Mouse (Mus musculus): ENCODE measurements around the gene Eogt. TPM values are rescaled to one million over a fixed set of nuclear protein-coding genes. Genes with fewer than 3 reads are reported as not detected.

The Eogt gene
- polyA plus RNA-seq, 1 experiment from 2014 or later = 22.0 TPM

- peak; percentile 23 for DNase-seq (ENCODE audit: low spot score)
- no peaks in the 10 kb centered on the region for H3K27me3 ChIP-seq (ENCODE audit: low read depth, poor library complexity, severe bottlenecking)
- H3K36me3 ChIP-seq = peaks cover 50% of the 10 kb centered on the region
- no peak overlapping the region for H3K4me3 ChIP-seq
- WGBS = 30% methylated on average over 4 of the region's 4 CpGs
- no peaks in the 10 kb centered on the region for H3K4me1 ChIP-seq
- no peak overlapping the region for H3K27ac ChIP-seq
- no peaks in the 10 kb centered on the region for H3K9me3 ChIP-seq (replicated peaks)
These were observed 17.2 kb downstream of the Eogt start for GRCm38 (mm10) chr6:97131808-97132207.

GRCm38 (mm10) chr6:97130979-97131378 is 18.0 kb downstream of the Eogt start:
- Histone ChIP-seq H3K27me3 (ENCODE audit: low read depth, poor library complexity, severe bottlenecking) (no peaks in the 10 kb centered on the region), H3K4me1 (no peaks in the 10 kb centered on the region), H3K4me3 (no peak overlapping the region), H3K36me3 (peaks cover 46% of the 10 kb centered on the region), H3K9me3 (replicated peaks) (no peaks in the 10 kb centered on the region), H3K27ac (no peak overlapping the region)
- 78% methylated on average over 5 of the region's 5 CpGs for WGBS
- peak; percentile 29 for DNase-seq (ENCODE audit: low spot score)

GRCm38 (mm10) chr6:97124336-97125010 is 24.5 kb downstream of the Eogt start:
- Histone ChIP-seq H3K36me3 (peaks cover 33% of the 10 kb centered on the region), H3K27me3 (ENCODE audit: low read depth, poor library complexity, severe bottlenecking) (no peaks in the 10 kb centered on the region), H3K9me3 (replicated peaks) (no peaks in the 10 kb centered on the region), H3K4me1 (no peaks in the 10 kb centered on the region), H3K27ac (no peak overlapping the region), H3K4me3 (no peak overlapping the region)
- no peak for DNase-seq (ENCODE audit: low spot score)
- 91% methylated on average over 10 of the region's 10 CpGs for WGBS

GRCm38 (mm10) chr6:97120922-97121321 is 28.1 kb downstream of the Eogt start:
- Histone ChIP-seq H3K36me3 (peaks cover 45% of the 10 kb centered on the region), H3K4me1 (no peaks in the 10 kb centered on the region), H3K9me3 (replicated peaks) (no peaks in the 10 kb centered on the region), H3K4me3 (no peak overlapping the region), H3K27me3 (ENCODE audit: low read depth, poor library complexity, severe bottlenecking) (no peaks in the 10 kb centered on the region), H3K27ac (no peak overlapping the region)
- DNase-seq (ENCODE audit: low spot score) = no peak
- 89% methylated on average over 4 of the region's 4 CpGs for WGBS

GRCm38 (mm10) chr6:97118327-97118726 is 30.7 kb downstream of the Eogt start:
- WGBS = 88% methylated on average over 3 of the region's 3 CpGs
- no peaks in the 10 kb centered on the region for H3K27me3 ChIP-seq (ENCODE audit: low read depth, poor library complexity, severe bottlenecking)
- H3K4me1 ChIP-seq = no peaks in the 10 kb centered on the region
- H3K9me3 ChIP-seq (replicated peaks) = no peaks in the 10 kb centered on the region
- H3K4me3 ChIP-seq = no peak overlapping the region
- DNase-seq (ENCODE audit: low spot score) = no peak
- H3K27ac ChIP-seq = no peak overlapping the region
- H3K36me3 ChIP-seq = peaks cover 41% of the 10 kb centered on the region

GRCm38 (mm10) chr6:97116896-97117295 is 32.1 kb downstream of the Eogt start:
- Histone ChIP-seq H3K27me3 (ENCODE audit: low read depth, poor library complexity, severe bottlenecking) (no peaks in the 10 kb centered on the region), H3K36me3 (peaks cover 43% of the 10 kb centered on the region), H3K4me3 (no peak overlapping the region), H3K4me1 (no peaks in the 10 kb centered on the region), H3K27ac (no peak overlapping the region), H3K9me3 (replicated peaks) (no peaks in the 10 kb centered on the region)
- no peak for DNase-seq (ENCODE audit: low spot score)
- 90% methylated on average over 5 of the region's 5 CpGs for WGBS

GRCm38 (mm10) chr6:97114821-97115220 is 34.2 kb downstream of the Eogt start:
- 71% methylated on average over 3 of the region's 3 CpGs for WGBS
- Histone ChIP-seq H3K27me3 (ENCODE audit: low read depth, poor library complexity, severe bottlenecking) (no peaks in the 10 kb centered on the region), H3K27ac (no peak overlapping the region), H3K4me1 (no peaks in the 10 kb centered on the region), H3K36me3 (peaks cover 48% of the 10 kb centered on the region), H3K4me3 (no peak overlapping the region), H3K9me3 (replicated peaks) (no peaks in the 10 kb centered on the region)
- DNase-seq (ENCODE audit: low spot score) = no peak

- DNase-seq (ENCODE audit: low spot score) = peak; percentile 9
- Histone ChIP-seq H3K27ac (no peak overlapping the region), H3K9me3 (replicated peaks) (no peaks in the 10 kb centered on the region), H3K4me1 (no peaks in the 10 kb centered on the region), H3K27me3 (ENCODE audit: low read depth, poor library complexity, severe bottlenecking) (no peaks in the 10 kb centered on the region), H3K4me3 (no peak overlapping the region), H3K36me3 (peaks cover 33% of the 10 kb centered on the region)
- WGBS = 95% methylated on average over 8 of the region's 8 CpGs
These were observed 36.8 kb downstream of the Eogt start for GRCm38 (mm10) chr6:97112177-97112576.

GRCm38 (mm10) chr6:97106777-97107176 is 42.2 kb downstream of the Eogt start:
- Histone ChIP-seq H3K4me1 (peaks cover 12% of the 10 kb centered on the region), H3K36me3 (peaks cover 8% of the 10 kb centered on the region), H3K9me3 (replicated peaks) (no peaks in the 10 kb centered on the region), H3K27me3 (ENCODE audit: low read depth, poor library complexity, severe bottlenecking) (peaks cover 16% of the 10 kb centered on the region), H3K27ac (no peak overlapping the region), H3K4me3 (no peak overlapping the region)
- peak; percentile 68 for DNase-seq (ENCODE audit: low spot score)
- 21% methylated on average over 2 of the region's 2 CpGs for WGBS

- H3K36me3 ChIP-seq = peaks cover 4% of the 10 kb centered on the region; the same call in 1 of the 2 replicates
- no peak overlapping the region for H3K4me3 ChIP-seq
- H3K27me3 ChIP-seq (ENCODE audit: low read depth, poor library complexity, severe bottlenecking) = peaks cover 23% of the 10 kb centered on the region
- H3K9me3 ChIP-seq (replicated peaks) = no peaks in the 10 kb centered on the region
- WGBS = 82% methylated on average over 8 of the region's 8 CpGs
- H3K27ac ChIP-seq = no peak overlapping the region
- DNase-seq (ENCODE audit: low spot score) = peak; percentile 27
- peaks cover 19% of the 10 kb centered on the region for H3K4me1 ChIP-seq
These were observed 42.9 kb downstream of the Eogt start for GRCm38 (mm10) chr6:97106106-97106505.

- Histone ChIP-seq H3K4me1 (peaks cover 20% of the 10 kb centered on the region), H3K4me3 (no peak overlapping the region), H3K27ac (no peak overlapping the region), H3K27me3 (ENCODE audit: low read depth, poor library complexity, severe bottlenecking) (peaks cover 29% of the 10 kb centered on the region), H3K9me3 (replicated peaks) (no peaks in the 10 kb centered on the region), H3K36me3 (no peaks in the 10 kb centered on the region)
- peak; percentile 35 for DNase-seq (ENCODE audit: low spot score)
- 81% methylated on average over 7 of the region's 7 CpGs for WGBS
These were observed 44.6 kb downstream of the Eogt start for GRCm38 (mm10) chr6:97104264-97104852.

- Histone ChIP-seq H3K9me3 (replicated peaks) (no peaks in the 10 kb centered on the region), H3K27me3 (ENCODE audit: low read depth, poor library complexity, severe bottlenecking) (peaks cover 29% of the 10 kb centered on the region), H3K4me3 (peak overlapping the region; percentile 4; the same call in 1 of the 2 replicates), H3K27ac (no peak overlapping the region), H3K36me3 (no peaks in the 10 kb centered on the region), H3K4me1 (peaks cover 20% of the 10 kb centered on the region)
- peak; percentile 26 for DNase-seq (ENCODE audit: low spot score)
- 4% methylated on average over 15 of the region's 15 CpGs for WGBS
These were observed 46.9 kb downstream of the Eogt start for GRCm38 (mm10) chr6:97101958-97102702.

Data from limb, embryonic 10.5 days (tissue).